Mouse (Mus musculus): ENCODE measurements at regions not wholly inside any gene's neighbourhood (a gene's known extent, or its start where the extent isn't known, plus 50 kb on each side); places are given as distances from the start of the nearest gene placed in this dataset.

- TF ChIP-seq CTCF (IDR thresholded peaks at IDR 0.05; ENCODE audit: control insufficient read depth, insufficient read depth, low read length), result no peak
- TF ChIP-seq POLR2A (IDR thresholded peaks at IDR 0.05; ENCODE audit: borderline replicate concordance, control insufficient read depth, low read depth, low read length), result no peak
Measured at GRCm38 (mm10) chr2:174575546-174575945, 67.8 kb upstream of the Zfp831 start.
